Mouse (Mus musculus) lung, adult 2 months (tissue): ENCODE results near the gene Nup133.

Experiments
- CTCF ChIP-seq: fragments of 200-500 bp; IDR thresholded peaks from 2 replicates; pipeline ENCODE4 v1.5.1; 2011; ENCODE audit warnings: mild to moderate bottlenecking, low read length, control low read depth; ENCODE audit not compliant: insufficient read depth
- POLR2A ChIP-seq: fragments of 200-500 bp; IDR thresholded peaks from 2 replicates; pipeline ENCODE4 v1.6.1; 2011; ENCODE audit warnings: low read depth, mild to moderate bottlenecking, control low read depth, low read length, borderline replicate concordance; ENCODE audit errors: extremely low read depth

DNA sequence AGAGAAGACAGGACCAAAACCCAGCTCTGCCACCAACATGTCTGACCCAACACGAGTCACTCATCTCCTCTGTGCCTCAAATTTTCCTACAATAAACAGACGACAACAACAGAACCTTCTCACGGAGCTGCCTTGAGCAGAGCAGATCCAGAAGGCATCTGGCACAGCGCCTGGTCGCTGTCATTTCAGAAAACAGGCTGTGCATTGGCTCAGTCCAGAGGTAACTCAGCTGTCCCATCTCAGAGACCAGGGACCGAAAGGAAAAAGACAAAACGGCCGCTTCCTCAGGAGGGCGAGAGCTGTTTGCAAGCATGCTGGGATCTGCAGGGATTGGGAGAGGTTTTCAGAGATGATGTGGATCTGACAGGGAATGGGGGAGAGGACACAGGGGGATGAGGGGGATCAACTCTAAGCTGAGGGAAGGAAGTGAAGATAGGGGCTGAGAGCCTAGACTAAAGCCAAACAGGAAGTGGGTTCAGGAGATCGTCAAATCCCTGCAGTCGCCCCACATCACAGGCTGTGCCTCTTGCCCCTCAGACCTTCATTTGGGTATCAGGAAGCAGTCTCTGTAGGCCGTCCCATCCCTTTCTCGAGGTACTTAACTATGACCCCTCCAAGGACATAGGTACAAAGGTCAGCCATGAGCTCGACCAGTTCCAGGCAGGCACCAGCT, 29.2 kb upstream of the Nup133 start:
- TF ChIP-seq CTCF, result no peak
- no peak for TF ChIP-seq POLR2A
